Mouse (Mus musculus): ENCODE data around the gene Olfr31.

Olfr31 gene

DNA sequence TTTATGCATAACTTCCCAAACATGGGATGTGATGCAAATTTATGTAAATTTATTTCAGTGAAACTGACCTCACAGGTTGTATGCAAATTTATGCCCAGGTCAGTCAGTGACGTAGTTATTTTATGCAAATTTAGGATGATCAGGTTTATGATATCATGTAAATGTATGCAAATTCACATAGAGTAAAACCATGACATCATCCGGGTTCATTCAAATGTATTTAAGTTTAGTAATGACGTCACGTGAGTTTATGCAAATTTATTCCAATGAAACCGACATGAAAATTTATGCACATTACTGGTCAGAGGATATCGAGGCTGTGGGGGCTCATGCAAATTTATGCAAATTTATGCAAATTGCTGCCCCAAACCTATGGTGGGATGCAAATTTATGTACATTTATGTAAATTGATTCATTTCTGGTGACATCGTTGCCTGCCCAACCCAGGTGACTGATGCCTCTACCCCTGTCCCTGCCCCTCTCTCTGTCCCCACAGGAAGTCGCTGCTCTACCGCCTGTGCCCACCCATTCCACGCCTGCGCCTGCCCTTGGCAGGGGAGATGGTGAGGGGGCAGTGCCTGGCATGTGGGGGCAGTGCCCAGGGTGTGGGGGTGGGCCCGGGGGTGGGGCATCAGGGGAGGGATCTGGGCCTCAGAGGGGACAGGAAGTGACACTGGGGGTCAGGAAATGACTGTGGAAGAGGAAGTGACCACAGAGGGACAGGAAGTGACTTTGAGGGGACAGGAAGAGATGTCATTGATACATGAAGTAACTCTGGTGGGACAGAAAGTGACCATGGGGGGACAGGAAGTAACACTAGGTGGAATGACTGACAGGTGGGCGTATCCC lies 32.1 kb downstream of the Olfr31 start:
- no peak for DNase-seq (ENCODE audit: low read depth)

- no peak for DNase-seq (ENCODE audit: low read depth)
Measured at GRCm38 (mm10) chr14:14355360-14355646, 32.7 kb downstream of the Olfr31 start.
